Mouse (Mus musculus): ENCODE measurements around the gene Tacc3.

The Tacc3 gene

GRCm38 (mm10) chr5:33723019-33723640, 65.2 kb downstream of the Tacc3 start:
- no peak for DNase-seq (ENCODE audit: low spot score)

DNA sequence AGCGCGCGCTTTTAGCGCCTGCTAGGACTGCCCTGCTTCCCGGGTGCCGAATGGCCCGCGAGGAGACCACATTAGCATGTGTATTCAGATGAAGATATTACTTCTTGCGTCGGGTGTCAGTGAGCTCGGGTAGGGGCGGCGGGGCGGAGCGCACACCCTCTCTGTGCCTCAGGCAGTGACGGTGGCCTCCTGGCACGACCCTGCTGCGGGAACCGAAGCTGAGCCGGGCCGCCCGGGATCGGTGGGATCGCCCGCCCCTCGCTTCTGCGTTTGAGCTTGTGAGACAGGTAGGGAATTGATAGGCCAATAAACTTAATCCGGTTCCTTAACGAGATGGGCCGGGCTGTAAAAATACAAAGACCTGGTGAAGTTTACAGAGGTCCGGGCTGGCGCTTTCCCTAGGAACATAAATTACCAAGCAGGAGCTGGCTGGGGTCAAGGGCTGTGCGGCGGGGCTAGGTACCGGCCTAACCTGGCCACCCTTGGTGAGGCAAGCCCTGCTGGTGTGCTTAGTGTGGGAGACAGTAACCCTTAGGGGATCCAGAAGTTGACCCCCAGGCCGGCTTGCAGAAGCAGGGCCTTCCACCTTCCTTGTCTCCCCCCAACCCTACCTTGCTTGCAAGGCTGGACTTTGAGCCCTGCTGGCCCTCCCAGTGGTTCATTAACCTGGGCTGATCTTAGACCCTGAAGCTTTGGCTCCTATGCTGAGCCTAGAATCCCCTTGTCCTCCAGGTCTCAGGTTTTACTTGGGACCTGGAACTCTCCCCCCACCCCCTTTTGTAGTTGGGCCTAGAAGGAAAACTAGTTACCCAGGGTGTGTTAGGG, 65.9 kb downstream of the Tacc3 start:
- DNase-seq (ENCODE audit: low spot score): no peak

GRCm38 (mm10) chr5:33726081-33726647, 68.2 kb downstream of the Tacc3 start:
- DNase-seq (ENCODE audit: low spot score): no peak

- no peak for DNase-seq (ENCODE audit: low spot score)
Observed at GRCm38 (mm10) chr5:33726891-33727290, 69.0 kb downstream of the Tacc3 start.
